Mouse (Mus musculus): ENCODE measurements at regions not wholly inside any gene's neighbourhood (a gene's known extent, or its start where the extent isn't known, plus 50 kb on each side); places are given as distances from the start of the nearest gene placed in this dataset.
"Not testable (repeated sequence)": the region's sequence is repeated elsewhere in the genome, so short reads cannot be mapped to it uniquely, and the experiment has no call there.

DNA sequence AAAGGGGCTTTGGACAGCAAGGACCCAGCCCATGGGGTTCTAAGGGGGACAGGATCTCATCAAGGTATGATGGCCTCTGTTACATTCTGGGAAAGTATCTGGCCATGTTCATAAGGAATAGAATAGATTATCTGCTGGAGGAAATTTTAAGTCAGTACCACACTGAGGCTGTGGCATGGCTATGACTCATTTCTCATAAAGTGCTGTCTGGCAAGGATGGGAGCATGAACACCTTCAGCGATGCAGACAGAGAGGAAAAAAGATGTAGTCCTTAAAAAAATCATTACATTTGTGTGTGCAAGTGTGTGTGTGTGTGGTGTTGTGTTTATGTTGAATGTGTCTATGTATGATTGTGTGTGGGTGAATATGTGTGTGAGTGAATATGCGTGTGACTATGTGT, 136.4 kb downstream of the Tmem121 start:
- Histone ChIP-seq H3K4me1 (ENCODE audit: control insufficient read depth, insufficient read depth, low read length) (no peaks in the 10 kb centered on the region), H3K4me3 (ENCODE audit: insufficient read depth, low read depth, low read length) (no peak overlapping the region), H3K27ac (ENCODE audit: insufficient read depth, low read depth, low read length) (no peak overlapping the region)
- TF ChIP-seq CTCF (IDR thresholded peaks at IDR 0.05; ENCODE audit: insufficient read depth, low read depth, low read length), result no peak
- TF ChIP-seq POLR2A (IDR thresholded peaks at IDR 0.05; ENCODE audit: insufficient read depth, low read depth, low read length), result no peak
- 93% methylated on average over 2 of the region's 2 CpGs for WGBS

DNA sequence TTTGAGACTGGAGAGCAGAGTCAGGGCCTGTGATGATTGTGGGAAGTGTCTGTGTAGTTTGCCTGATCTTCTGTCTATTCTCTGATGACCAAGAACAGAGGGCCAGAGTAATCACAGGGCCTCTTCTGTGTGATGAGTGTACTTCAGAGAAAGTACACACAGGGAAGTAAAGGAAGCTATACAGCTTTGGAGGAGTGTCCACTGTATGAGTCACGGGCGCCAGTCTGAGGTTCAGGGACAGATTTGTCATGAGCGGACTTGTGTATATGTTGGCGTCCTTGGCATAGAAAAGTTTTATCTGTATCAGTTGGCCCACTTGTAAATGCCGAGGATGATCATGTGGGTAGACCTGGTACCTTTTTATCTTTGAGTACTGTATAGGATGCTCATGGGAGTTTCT, 142.1 kb downstream of the Tmem121 start:
- no peaks in the 10 kb centered on the region for H3K4me1 ChIP-seq (ENCODE audit: control insufficient read depth, insufficient read depth, low read length)
- H3K4me3 ChIP-seq (ENCODE audit: insufficient read depth, low read depth, low read length), result no peak overlapping the region
- no peak overlapping the region for H3K27ac ChIP-seq (ENCODE audit: insufficient read depth, low read depth, low read length)
- TF ChIP-seq POLR2A (IDR thresholded peaks at IDR 0.05; ENCODE audit: insufficient read depth, low read depth, low read length), result no peak
- no peak for TF ChIP-seq CTCF (IDR thresholded peaks at IDR 0.05; ENCODE audit: insufficient read depth, low read depth, low read length)
- 90% methylated on average over 5 of the region's 5 CpGs for WGBS

DNA sequence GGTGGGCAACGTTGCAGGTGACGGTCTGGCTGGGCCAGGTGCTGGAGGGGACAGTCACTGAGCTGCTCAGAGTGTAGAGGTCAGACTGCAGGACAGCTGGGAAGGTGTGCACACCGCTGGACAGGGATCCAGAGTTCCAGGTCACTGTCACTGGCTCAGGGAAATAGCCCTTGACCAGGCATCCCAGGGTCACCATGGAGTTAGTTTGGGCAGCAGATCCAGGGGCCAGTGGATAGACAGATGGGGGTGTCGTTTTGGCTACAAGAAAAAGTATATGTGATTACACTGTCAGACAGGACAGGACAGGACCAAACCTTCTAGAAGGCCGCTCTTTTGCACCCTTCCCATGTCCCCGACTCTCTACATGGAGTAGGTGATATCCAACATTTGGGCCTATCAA, 144.5 kb downstream of the Tmem121 start:
- Histone ChIP-seq H3K4me1 (ENCODE audit: control insufficient read depth, insufficient read depth, low read length) (no peaks in the 10 kb centered on the region), H3K27ac (ENCODE audit: insufficient read depth, low read depth, low read length) (no peak overlapping the region), H3K4me3 (ENCODE audit: insufficient read depth, low read depth, low read length) (no peak overlapping the region)
- WGBS, result 89% methylated on average over 6 of the region's 6 CpGs
- TF ChIP-seq CTCF (IDR thresholded peaks at IDR 0.05; ENCODE audit: insufficient read depth, low read depth, low read length) (no peak), POLR2A (IDR thresholded peaks at IDR 0.05; ENCODE audit: insufficient read depth, low read depth, low read length) (no peak)

DNA sequence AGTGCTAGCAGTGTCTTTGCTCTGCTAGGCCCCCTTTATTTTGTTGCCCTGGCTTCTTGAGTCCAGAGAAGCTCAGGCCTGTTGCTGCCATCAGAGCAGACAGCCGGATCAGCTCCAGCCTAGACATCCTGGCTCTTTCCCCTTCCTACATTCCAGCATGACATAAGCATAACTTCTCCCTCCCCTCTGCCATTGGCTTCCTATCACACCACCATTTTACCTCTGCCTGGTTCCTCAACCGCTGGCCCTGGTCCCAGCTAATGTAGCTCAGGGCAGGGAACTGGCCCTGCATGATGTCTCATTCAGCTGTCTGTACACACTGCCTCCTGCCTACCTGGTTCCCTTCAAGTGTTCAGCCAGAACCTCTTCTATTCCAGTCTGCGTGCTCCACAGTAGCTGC, 146.5 kb downstream of the Tmem121 start:
- TF ChIP-seq CTCF (IDR thresholded peaks at IDR 0.05; ENCODE audit: insufficient read depth, low read depth, low read length) (no peak), POLR2A (IDR thresholded peaks at IDR 0.05; ENCODE audit: insufficient read depth, low read depth, low read length) (no peak)
- Histone ChIP-seq H3K4me3 (ENCODE audit: insufficient read depth, low read depth, low read length) (no peak overlapping the region), H3K27ac (ENCODE audit: insufficient read depth, low read depth, low read length) (no peak overlapping the region), H3K4me1 (ENCODE audit: control insufficient read depth, insufficient read depth, low read length) (no peaks in the 10 kb centered on the region)
- 85% methylated on average over 3 of the region's 3 CpGs for WGBS

DNA sequence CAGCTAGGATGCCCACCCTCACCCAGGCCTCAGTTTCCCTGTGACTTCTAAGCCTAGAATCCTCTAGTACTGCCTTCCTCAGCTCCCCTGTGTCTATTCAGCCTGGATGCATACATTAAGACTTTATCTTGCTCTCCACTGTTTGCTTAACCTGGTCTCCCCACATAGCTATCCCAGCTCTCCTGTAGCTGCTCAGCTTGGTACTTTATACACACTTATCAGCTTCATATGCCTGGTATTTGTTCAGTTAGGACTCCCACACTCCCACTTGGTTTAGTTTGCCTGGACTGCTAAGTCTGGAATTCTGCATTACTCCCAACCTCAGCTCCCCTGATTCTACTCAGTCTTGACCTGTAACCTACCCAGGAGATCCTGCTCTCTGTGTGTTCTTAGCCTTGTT, 147.7 kb downstream of the Tmem121 start:
- TF ChIP-seq POLR2A (IDR thresholded peaks at IDR 0.05; ENCODE audit: insufficient read depth, low read depth, low read length) (no peak), CTCF (IDR thresholded peaks at IDR 0.05; ENCODE audit: insufficient read depth, low read depth, low read length) (no peak)
- no peaks in the 10 kb centered on the region for H3K4me1 ChIP-seq (ENCODE audit: control insufficient read depth, insufficient read depth, low read length)
- no peak overlapping the region for H3K4me3 ChIP-seq (ENCODE audit: insufficient read depth, low read depth, low read length)
- H3K27ac ChIP-seq (ENCODE audit: insufficient read depth, low read depth, low read length), result no peak overlapping the region

DNA sequence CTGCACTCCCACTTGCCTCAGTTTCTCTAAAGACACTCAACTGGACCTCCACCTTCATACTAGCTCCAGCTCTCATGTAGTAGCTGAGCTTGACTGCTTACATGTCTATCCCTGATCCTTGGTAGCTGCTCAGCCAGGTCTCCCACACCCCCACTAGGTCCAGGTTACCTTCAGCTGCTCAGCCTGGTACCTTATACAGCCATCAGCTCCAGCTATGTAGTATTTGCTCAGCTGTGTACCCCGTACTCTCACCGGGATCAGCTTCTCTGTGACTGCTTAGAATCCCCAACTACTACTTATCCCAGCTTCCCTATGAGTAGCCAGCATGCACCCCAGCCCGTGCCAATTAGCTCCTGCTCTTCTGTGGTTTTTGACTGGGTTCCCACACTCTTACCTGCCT, 148.1 kb downstream of the Tmem121 start:
- WGBS, result 74% methylated on average over 3 of the region's 3 CpGs
- H3K4me3 ChIP-seq (ENCODE audit: insufficient read depth, low read depth, low read length), result not testable (repeated sequence)

DNA sequence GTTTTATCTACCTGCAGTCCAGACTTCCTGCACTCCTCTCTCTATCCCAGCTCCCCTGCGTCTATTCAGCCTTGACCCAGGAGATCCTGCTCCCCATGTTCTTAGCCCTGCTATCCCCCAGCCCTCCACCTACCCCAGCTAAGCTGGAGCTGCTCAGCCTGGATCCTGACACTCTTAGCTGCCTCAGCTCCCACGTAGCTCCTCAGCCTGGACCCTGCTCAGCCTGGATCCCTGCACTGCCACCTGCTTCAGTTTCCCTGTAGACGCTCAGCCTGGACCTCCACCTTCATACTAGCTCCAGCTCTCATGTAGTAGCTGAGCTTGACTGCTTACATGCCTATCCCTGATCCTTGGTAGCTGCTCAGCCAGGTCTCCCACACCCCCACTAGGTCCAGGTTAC, 151.5 kb downstream of the Tmem121 start:
- 66% methylated on average over 3 of the region's 3 CpGs for WGBS
- no peak overlapping the region for H3K4me3 ChIP-seq (ENCODE audit: insufficient read depth, low read depth, low read length)
- H3K27ac ChIP-seq (ENCODE audit: insufficient read depth, low read depth, low read length), result no peak overlapping the region
- no peaks in the 10 kb centered on the region for H3K4me1 ChIP-seq (ENCODE audit: control insufficient read depth, insufficient read depth, low read length)
- TF ChIP-seq POLR2A (IDR thresholded peaks at IDR 0.05; ENCODE audit: insufficient read depth, low read depth, low read length), result no peak
- TF ChIP-seq CTCF (IDR thresholded peaks at IDR 0.05; ENCODE audit: insufficient read depth, low read depth, low read length), result no peak

More for the DNA sequence above, 148.1 kb downstream of the Tmem121 start:
- H3K27ac ChIP-seq (ENCODE audit: insufficient read depth, low read depth, low read length); H3K4me1 ChIP-seq (ENCODE audit: control insufficient read depth, insufficient read depth, low read length): not testable (repeated sequence)

DNA sequence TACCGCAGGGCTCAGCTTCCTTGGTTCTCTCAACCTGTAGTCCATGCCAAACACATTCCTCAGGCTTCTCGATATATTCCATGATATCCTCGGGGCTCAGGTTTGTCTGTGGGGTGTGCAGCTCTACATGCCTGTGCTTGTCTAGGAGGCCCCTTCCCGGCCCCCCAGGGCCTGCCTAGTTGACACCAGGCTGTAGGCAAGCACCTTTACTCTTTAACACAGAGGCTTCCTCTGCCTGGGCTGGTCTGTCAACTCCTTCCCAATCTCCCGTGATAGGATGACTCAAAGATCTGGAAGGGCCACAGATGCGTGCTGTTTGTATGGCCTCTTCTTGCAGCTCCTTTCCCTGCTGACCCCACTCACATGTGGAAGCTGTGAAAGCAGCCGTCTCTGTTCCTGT, 150.4 kb upstream of the Adam6b start:
- 60% methylated on average over 7 of the region's 7 CpGs for WGBS
- Histone ChIP-seq H3K4me3 (ENCODE audit: insufficient read depth, low read depth, low read length) (no peak overlapping the region), H3K27ac (ENCODE audit: insufficient read depth, low read depth, low read length) (no peak overlapping the region), H3K4me1 (ENCODE audit: control insufficient read depth, insufficient read depth, low read length) (no peaks in the 10 kb centered on the region)
- no peak for TF ChIP-seq CTCF (IDR thresholded peaks at IDR 0.05; ENCODE audit: insufficient read depth, low read depth, low read length)
- no peak for TF ChIP-seq POLR2A (IDR thresholded peaks at IDR 0.05; ENCODE audit: insufficient read depth, low read depth, low read length)

DNA sequence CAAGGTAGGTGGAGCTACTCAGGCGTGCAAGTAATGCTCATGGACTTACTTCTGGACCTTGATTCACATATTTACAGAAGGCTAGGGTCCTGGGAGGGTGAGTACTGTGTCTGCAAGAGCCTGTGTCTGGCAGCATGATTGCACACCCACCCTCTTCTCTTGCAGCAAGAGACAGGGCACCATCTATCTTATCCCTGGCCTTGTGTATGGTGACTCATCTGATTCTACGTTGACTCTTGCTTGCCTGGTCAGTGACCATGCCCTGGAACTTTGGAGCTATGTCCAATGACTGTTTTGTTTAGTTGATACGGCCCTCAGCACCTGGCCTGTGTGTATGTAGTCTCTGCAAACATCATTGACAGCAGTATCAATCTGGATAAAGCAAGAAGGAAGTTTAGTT, 148.3 kb upstream of the Adam6b start:
- Histone ChIP-seq H3K4me1 (ENCODE audit: control insufficient read depth, insufficient read depth, low read length) (no peaks in the 10 kb centered on the region), H3K27ac (ENCODE audit: insufficient read depth, low read depth, low read length) (no peak overlapping the region), H3K4me3 (ENCODE audit: insufficient read depth, low read depth, low read length) (no peak overlapping the region)
- 60% methylated on average over 3 of the region's 3 CpGs for WGBS
- no peak for TF ChIP-seq CTCF (IDR thresholded peaks at IDR 0.05; ENCODE audit: insufficient read depth, low read depth, low read length)
- TF ChIP-seq POLR2A (IDR thresholded peaks at IDR 0.05; ENCODE audit: insufficient read depth, low read depth, low read length), result no peak

DNA sequence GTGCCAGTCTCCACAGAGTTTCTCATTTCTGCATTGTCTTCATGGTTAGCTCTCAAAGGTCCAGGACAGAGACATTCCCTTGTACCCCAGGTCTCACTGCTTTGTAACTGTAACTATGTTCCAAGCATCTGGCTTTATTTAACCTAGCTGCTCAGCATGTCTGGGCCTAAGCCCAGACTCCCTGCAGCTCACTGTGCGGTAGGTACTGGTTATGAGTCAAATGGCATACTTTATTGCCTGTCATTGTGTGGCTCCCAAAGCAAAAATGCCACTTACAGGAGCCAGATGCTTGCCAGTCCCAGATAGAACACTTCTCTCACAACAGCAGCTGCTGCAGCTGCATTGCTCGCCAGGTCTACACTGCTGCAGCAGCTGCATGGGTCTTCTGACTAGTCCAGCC, 134.2 kb upstream of the Adam6b start:
- Histone ChIP-seq H3K27ac (ENCODE audit: insufficient read depth, low read depth, low read length) (no peak overlapping the region), H3K4me1 (ENCODE audit: control insufficient read depth, insufficient read depth, low read length) (no peaks in the 10 kb centered on the region), H3K4me3 (ENCODE audit: insufficient read depth, low read depth, low read length) (no peak overlapping the region)
- TF ChIP-seq POLR2A (IDR thresholded peaks at IDR 0.05; ENCODE audit: insufficient read depth, low read depth, low read length), result no peak
- TF ChIP-seq CTCF (IDR thresholded peaks at IDR 0.05; ENCODE audit: insufficient read depth, low read depth, low read length), result no peak
- WGBS, result 56% methylated on average over 2 of the region's 2 CpGs
